Mouse (Mus musculus) CH12.LX (cell line): ENCODE results near the gene Fads1. TPM values are rescaled to one million over a fixed set of nuclear protein-coding genes. Genes with fewer than 3 reads are reported as not detected.

Source experiments
- DNase-seq: peaks from one replicate; pipeline ENCODE4 v3.0.0-alpha.2; 2013; ENCODE audit errors: extremely low read depth
- H3K27ac ChIP-seq: 2 replicates; pipeline ENCODE4 v1.5.1; 2012; ENCODE audit warnings: low read depth, mild to moderate bottlenecking, control low read depth, moderate library complexity; ENCODE audit not compliant: insufficient read depth
- H3K27me3 ChIP-seq: replicated peaks from 2 replicates; pipeline ENCODE3; 2012; ENCODE audit warnings: inconsistent platforms
- H3K36me3 ChIP-seq, 2 experiments: replicated peaks in 1 of 2; 2 replicates each; pipeline versions ENCODE3 to v1.6.1; 2012; ENCODE audit warnings: inconsistent platforms in 1 of 2, low read length in 1 of 2, mild to moderate bottlenecking in 1 of 2, mixed read lengths in 1 of 2, moderate library complexity in 1 of 2; ENCODE audit not compliant: control insufficient read depth in 1 of 2, insufficient read depth in 1 of 2
- H3K4me1 ChIP-seq, 2 experiments: 2 replicates each; pipeline ENCODE4 v1.6.1; 2012; ENCODE audit warnings: inconsistent platforms in 1 of 2, moderate library complexity in 1 of 2; ENCODE audit not compliant: insufficient read depth in 2 of 2, control insufficient read depth in 1 of 2
- H3K4me2 ChIP-seq: 2 replicates; pipeline ENCODE4 v1.6.1; 2012; ENCODE audit warnings: low read depth, mild to moderate bottlenecking, control low read depth; ENCODE audit not compliant: poor library complexity, insufficient read depth, severe bottlenecking
- H3K4me3 ChIP-seq, 3 experiments: fragments of 150-350 bp in 1 of 3; sonication (generic) in 1 of 3; replicated peaks in 1 of 3; 2 replicates each; pipeline versions ENCODE3 to v1.5.1; 2011 to 2012; ENCODE audit warnings: low read depth in 2 of 3, low read length in 2 of 3, mild to moderate bottlenecking in 2 of 3, moderate library complexity in 2 of 3, control low read depth in 1 of 3, improper control_type of control experiment in 1 of 3, inconsistent platforms in 1 of 3, mixed read lengths in 1 of 3; ENCODE audit not compliant: poor library complexity in 1 of 3
- H3K79me2 ChIP-seq: replicated peaks from 2 replicates; pipeline ENCODE4 v1.6.1; 2012; ENCODE audit warnings: mild to moderate bottlenecking, moderate library complexity; ENCODE audit not compliant: control insufficient read depth, poor library complexity, insufficient read depth, severe bottlenecking; ENCODE audit errors: extremely low read depth
- H3K9ac ChIP-seq: 2 replicates; pipeline ENCODE4 v1.6.1; 2012; ENCODE audit warnings: low read depth, mild to moderate bottlenecking, control low read depth, moderate library complexity; ENCODE audit not compliant: insufficient read depth
- H3K9me3 ChIP-seq: replicated peaks from 2 replicates; pipeline ENCODE3; 2012; ENCODE audit warnings: low read length, inconsistent platforms, mixed read lengths
- CHD1 ChIP-seq: IDR thresholded peaks from 2 replicates; pipeline ENCODE4 v1.6.1; 2012; ENCODE audit warnings: low read depth, low read length, improper control_type of control experiment, inconsistent platforms
- CHD2 ChIP-seq: IDR thresholded peaks from 2 replicates; pipeline ENCODE4 v1.6.1; 2011; ENCODE audit warnings: low read length, improper control_type of control experiment
- E2F4 ChIP-seq: IDR thresholded peaks from 2 replicates; pipeline ENCODE4 v1.6.1; 2011; ENCODE audit warnings: low read depth, low read length, improper control_type of control experiment; ENCODE audit not compliant: insufficient replicate concordance
- ELF1 ChIP-seq: IDR thresholded peaks from 2 replicates; pipeline ENCODE4 v1.6.1; 2014; ENCODE audit warnings: low read depth, mild to moderate bottlenecking, inconsistent platforms, low read length, improper control_type of control experiment
- EP300 ChIP-seq: IDR thresholded peaks from 2 replicates; pipeline ENCODE4 v1.6.1; 2011; ENCODE audit warnings: low read length, improper control_type of control experiment
- ETS1 ChIP-seq: conservative IDR thresholded peaks from 2 replicates; pipeline ENCODE4 v1.6.1; 2012; ENCODE audit warnings: low read depth, mild to moderate bottlenecking, inconsistent platforms, low read length, improper control_type of control experiment, moderate library complexity
- GABPA ChIP-seq: IDR thresholded peaks from 2 replicates; pipeline ENCODE4 v1.6.1; 2012; ENCODE audit warnings: low read depth, low read length, improper control_type of control experiment, inconsistent platforms; ENCODE audit not compliant: insufficient replicate concordance
- JUN ChIP-seq: IDR thresholded peaks from 2 replicates; pipeline ENCODE4 v1.6.1; 2011; ENCODE audit warnings: low read depth, mild to moderate bottlenecking, low read length, improper control_type of control experiment, moderate library complexity; ENCODE audit not compliant: insufficient read depth
- KAT2A ChIP-seq: IDR thresholded peaks from 2 replicates; pipeline ENCODE4 v1.6.1; 2012; ENCODE audit warnings: low read length, improper control_type of control experiment, inconsistent platforms; ENCODE audit not compliant: insufficient replicate concordance
- MEF2A ChIP-seq: IDR thresholded peaks from 2 replicates; pipeline ENCODE4 v1.6.1; 2014; ENCODE audit warnings: low read depth, mild to moderate bottlenecking, inconsistent platforms, low read length, improper control_type of control experiment, borderline replicate concordance
- MXI1 ChIP-seq: IDR thresholded peaks from 2 replicates; pipeline ENCODE4 v1.6.1; 2011; ENCODE audit warnings: mild to moderate bottlenecking, low read depth, low read length, improper control_type of control experiment
- MYC ChIP-seq: IDR thresholded peaks from 2 replicates; pipeline ENCODE4 v1.6.1; 2011; ENCODE audit warnings: low read depth, mild to moderate bottlenecking, improper control_type of control experiment, low read length
- PAX5 ChIP-seq: IDR thresholded peaks from 2 replicates; pipeline ENCODE4 v1.6.1; 2012; ENCODE audit warnings: low read length, inconsistent platforms, mixed read lengths
- POLR2AphosphoS2 ChIP-seq: IDR thresholded peaks from 2 replicates; pipeline ENCODE4 v1.6.1; 2011; ENCODE audit warnings: low read depth, low read length, improper control_type of control experiment
- RCOR1 ChIP-seq: conservative IDR thresholded peaks from 2 replicates; pipeline ENCODE4 v1.6.1; 2012; ENCODE audit warnings: low read depth, mild to moderate bottlenecking, inconsistent platforms, low read length, improper control_type of control experiment
- SIN3A ChIP-seq: IDR thresholded peaks from 2 replicates; pipeline ENCODE4 v1.6.1; 2012; ENCODE audit warnings: low read length, improper control_type of control experiment, inconsistent platforms
- USF2 ChIP-seq: conservative IDR thresholded peaks from 2 replicates; pipeline ENCODE4 v1.6.1; 2011; ENCODE audit warnings: low read depth, low read length, improper control_type of control experiment
- ZKSCAN1 ChIP-seq: IDR thresholded peaks from 2 replicates; pipeline ENCODE4 v1.6.1; 2012; ENCODE audit warnings: low read depth, inconsistent platforms, low read length, improper control_type of control experiment, borderline replicate concordance
- ZNF384 ChIP-seq: IDR thresholded peaks from 2 replicates; pipeline ENCODE4 v1.6.1; 2012; ENCODE audit warnings: low read depth, low read length, improper control_type of control experiment, inconsistent platforms
- dilution Hi-C: fragments of 300-500 bp; cut with MboI; formaldehyde crosslinking; loops from 2 replicates; pipeline ENCODE4 v1.14.3; 2020; ENCODE audit warnings: low sequenced_read_pairs; ENCODE audit not compliant: extremely low pct_unique_long_range_greater_than_20kb, extremely low pct_ligation_motif_present
- in situ Hi-C: fragments of 300-500 bp; cut with MboI; formaldehyde crosslinking; loops from 3 replicates; pipeline ENCODE4 v1.14.3; 2019; ENCODE audit warnings: low sequenced_read_pairs, low pct_ligation_motif_present, low pct_unique_long_range_greater_than_20kb, mixed read lengths
- polyA plus RNA-seq: library from polyadenylated mRNA; unstranded; fragments of >175 nt; gene quantifications from 2 replicates; pipeline ENCODE4 v1.2.1, GENCODE M21; 2012; ENCODE audit warnings: low read depth; ENCODE audit not compliant: insufficient read length
- total RNA-seq, 2 experiments: library from RNA; depleted of rRNA; stranded (reverse); fragments of 300-350 nt in 1 of 2; fragments of >200 nt in 1 of 2; gene quantifications; 2 replicates each; pipeline ENCODE4 v1.2.3; 2012 to 2014

Fads1 gene
- total and polyA plus RNA-seq, 3 experiments = 30.6 to 44.7 (median 37.2) TPM

GRCm38 (mm10) chr19:10195252-10195651, 12.6 kb downstream of the Fads1 start:
- Histone ChIP-seq H3K9me3 (no peaks in the 10 kb centered on the region), H3K4me3 (no peak overlapping the region), H3K27me3 (no peaks in the 10 kb centered on the region), H3K4me1 (peaks cover 4 to 19% of the 10 kb centered on the region in 2 experiments; a peak in 3 of 4 replicates), H3K9ac (no peak overlapping the region), H3K4me2 (no peak overlapping the region), H3K36me3 (peaks cover 51 to 91% of the 10 kb centered on the region in 2 experiments), H3K27ac (no peak overlapping the region), H3K79me2 (peaks cover 3% of the 10 kb centered on the region; the same call in 1 of the 2 replicates)
- dilution Hi-C loops = no loop called here
- TF ChIP-seq ZKSCAN1 (no peak), GABPA (no peak), CHD2 (no peak), USF2 (no peak), SIN3A (no peak), ELF1 (no peak), KAT2A (no peak)
- in situ Hi-C loops = no loop called here
- no peak for DNase-seq

- dilution Hi-C loops = no loop called here
- peaks cover 63 to 96% of the 10 kb centered on the region in 2 experiments for H3K36me3 ChIP-seq
Observed at GRCm38 (mm10) chr19:10197130-10197529, 14.4 kb downstream of the Fads1 start.

GRCm38 (mm10) chr19:10198286-10198685, 15.6 kb downstream of the Fads1 start:
- H3K36me3 ChIP-seq = peaks cover 53 to 84% of the 10 kb centered on the region in 2 experiments
- no peak for DNase-seq
- H3K9ac ChIP-seq = no peak overlapping the region
- in situ Hi-C loops (no loop called here), dilution Hi-C loops (no loop called here)
- no peak overlapping the region for H3K4me3 ChIP-seq
- peaks cover 0 to 14% of the 10 kb centered on the region in 2 experiments; a peak in 2 of 4 replicates for H3K4me1 ChIP-seq
- peaks cover 26% of the 10 kb centered on the region for H3K79me2 ChIP-seq
- no peak overlapping the region for H3K4me2 ChIP-seq
- no peaks in the 10 kb centered on the region for H3K9me3 ChIP-seq
- H3K27me3 ChIP-seq = no peaks in the 10 kb centered on the region
- TF ChIP-seq EP300 (no peak), POLR2AphosphoS2 (peak; percentile 69; the same call in 1 of the 2 replicates), SIN3A (no peak), RCOR1 (no peak)
- H3K27ac ChIP-seq = no peak overlapping the region

More at GRCm38 (mm10) chr19:10197130-10197529, 14.4 kb downstream of the Fads1 start:
- no peak overlapping the region for H3K4me2 ChIP-seq
- TF ChIP-seq ZNF384 (no peak), MXI1 (no peak), E2F4 (no peak), KAT2A (no peak), ZKSCAN1 (no peak), JUN (no peak), EP300 (no peak), ETS1 (no peak), CHD1 (no peak), MEF2A (no peak), ELF1 (no peak), MYC (no peak), SIN3A (no peak), PAX5 (no peak)
- DNase-seq = no peak
- peaks cover 0 to 10% of the 10 kb centered on the region in 2 experiments; a peak in 2 of 4 replicates for H3K4me1 ChIP-seq
- H3K9ac ChIP-seq = no peak overlapping the region
- H3K9me3 ChIP-seq = no peaks in the 10 kb centered on the region
- in situ Hi-C loops = no loop called here
- H3K4me3 ChIP-seq = no peak overlapping the region
- peaks cover 16% of the 10 kb centered on the region for H3K79me2 ChIP-seq
- no peaks in the 10 kb centered on the region for H3K27me3 ChIP-seq
- H3K27ac ChIP-seq = no peak overlapping the region
